Mouse (Mus musculus) large intestine, adult 2 months (tissue): ENCODE results near the gene Prlr. TPM values are rescaled to one million over a fixed set of nuclear protein-coding genes. Genes with fewer than 3 reads are reported as not detected.

Experiments used
- DNase-seq: peaks from one replicate; pipeline ENCODE4 v3.0.0-alpha.2; 2012; ENCODE audit warnings: low read depth, low spot score
- WGBS: fragments of 180-500 bp; shearing (Covaris S2); methylation state at CpG from one replicate; pipeline ENCODE4 v1.1.7; 2018; 5-methylcytosine and 5-hydroxymethylcytosine counted together
- polyA plus RNA-seq: library from polyadenylated mRNA; depleted of rRNA; stranded (reverse); fragments of >200 nt; gene quantifications from 2 replicates; pipeline ENCODE4 v1.2.3, GENCODE M21; 2012

Gene Prlr
- polyA plus RNA-seq, 1 experiment: 18.2 TPM

GRCm38 (mm10) chr15:10225701-10226100 is 48.7 kb downstream of the Prlr start:
- 19% methylated on average over 4 of the region's 4 CpGs for WGBS
- peak; percentile 36 for DNase-seq

- WGBS: 29% methylated on average over 2 of the region's 2 CpGs
- DNase-seq: no peak
Observed at GRCm38 (mm10) chr15:10228636-10229035, 51.6 kb downstream of the Prlr start.

DNA sequence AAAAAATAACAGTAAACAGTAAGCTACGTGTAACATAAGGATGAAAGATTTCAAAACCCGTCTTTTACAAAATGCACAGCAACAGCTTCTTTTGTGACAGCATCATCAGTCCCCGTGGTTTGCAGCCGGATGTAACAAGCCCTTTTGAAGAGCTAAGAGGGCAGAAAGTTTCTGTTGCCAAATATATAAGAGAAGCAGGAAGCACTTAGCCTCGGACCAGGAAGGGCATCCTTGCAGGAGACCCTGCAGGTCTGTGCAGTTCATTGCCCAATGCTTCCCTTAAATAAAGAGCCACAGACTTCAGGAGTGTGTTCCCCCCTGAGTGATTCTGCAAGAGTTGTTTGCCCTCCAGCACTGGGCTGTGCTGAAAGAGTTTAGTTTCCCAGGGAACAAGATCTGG is 58.9 kb downstream of the Prlr start:
- 75% methylated on average over 5 of the region's 5 CpGs for WGBS
- DNase-seq: no peak

DNA sequence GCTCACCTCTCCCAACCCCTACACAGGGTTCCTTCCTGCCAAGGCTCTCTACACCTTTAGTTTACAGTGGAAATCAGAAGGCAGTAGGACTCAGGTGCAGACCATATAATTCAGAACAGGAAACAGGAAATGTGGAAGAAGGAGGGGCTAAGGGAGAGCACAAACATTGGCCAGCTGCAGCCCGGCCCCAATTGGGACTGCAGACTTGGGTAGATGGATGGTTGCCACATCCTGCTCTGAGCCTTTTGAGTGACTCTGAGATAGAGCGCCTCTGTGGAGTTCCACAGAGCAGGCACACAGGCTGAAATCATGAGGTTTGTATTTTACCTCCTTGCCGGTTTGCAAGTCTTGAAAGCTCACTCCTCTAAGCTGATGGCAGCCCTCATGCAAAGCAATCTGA is 59.8 kb downstream of the Prlr start:
- 58% methylated on average over 3 of the region's 3 CpGs for WGBS
- no peak for DNase-seq

DNA sequence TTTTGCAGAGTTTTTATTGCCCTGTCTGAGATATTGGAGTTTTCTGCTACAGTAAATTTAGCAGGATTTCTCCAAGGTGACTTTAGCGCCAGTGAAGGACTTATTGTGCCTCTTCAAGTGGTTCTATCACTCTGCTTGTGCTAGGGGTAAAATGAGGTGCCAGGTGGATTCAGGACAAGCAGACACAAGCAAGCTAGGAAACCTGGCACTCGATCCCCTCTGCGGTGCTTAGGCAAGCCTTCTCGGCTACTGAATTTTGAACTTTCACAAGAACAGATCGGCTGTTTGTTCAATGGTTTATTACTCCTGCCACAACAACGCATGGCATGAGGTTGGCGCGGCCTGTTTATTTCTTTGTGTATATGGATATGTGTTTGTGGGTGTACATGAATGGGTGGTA is 61.4 kb downstream of the Prlr start:
- WGBS: 45% methylated on average over 8 of the region's 8 CpGs
- DNase-seq: no peak

DNA sequence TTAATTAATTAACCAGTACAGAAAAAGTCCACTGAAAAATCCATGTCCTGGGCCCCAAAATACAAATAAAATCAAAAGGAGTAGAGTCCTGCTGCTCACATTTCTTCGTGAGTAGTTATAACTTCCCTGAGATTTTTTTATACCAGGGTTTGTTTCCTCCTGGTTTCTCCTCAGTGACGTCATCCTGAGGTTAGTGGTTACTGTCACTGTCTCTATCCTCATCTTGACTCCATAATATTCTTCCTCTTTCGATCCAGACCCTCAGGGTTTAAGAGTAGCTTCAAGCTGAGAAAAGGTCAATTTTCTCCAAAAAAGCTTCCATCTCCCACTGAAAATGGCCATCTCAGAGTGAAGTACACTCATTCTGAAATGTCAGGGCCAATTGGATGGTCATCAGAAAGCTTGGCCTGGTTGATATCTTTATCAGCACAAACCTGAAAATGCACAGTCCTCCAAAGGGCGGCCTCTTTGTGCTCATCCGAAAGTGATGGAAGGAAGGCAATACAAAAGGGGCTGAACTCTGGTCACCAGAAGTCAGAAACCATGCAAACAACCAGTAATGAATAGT is 63.3 kb downstream of the Prlr start:
- no peak for DNase-seq
- 89% methylated on average over 5 of the region's 5 CpGs for WGBS

DNA sequence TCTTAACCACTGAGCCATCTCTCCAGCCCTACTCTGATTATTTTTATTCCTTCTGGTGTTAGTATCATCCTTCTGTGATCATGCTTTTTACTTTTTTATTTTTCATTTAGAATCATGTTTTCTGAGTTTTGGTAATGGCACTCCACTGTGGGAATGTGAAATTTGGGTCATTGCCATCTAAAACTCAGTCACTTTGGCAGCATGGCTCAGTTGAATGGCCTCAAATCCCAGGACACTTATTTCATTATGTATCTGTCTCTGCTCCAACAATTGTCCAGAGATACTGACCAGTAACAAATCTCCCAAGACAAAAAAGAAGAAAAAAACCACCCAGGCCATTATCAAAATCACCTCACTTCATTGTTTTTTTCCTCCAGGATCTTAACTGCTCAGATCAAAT is 65.2 kb downstream of the Prlr start:
- no peak for DNase-seq

DNA sequence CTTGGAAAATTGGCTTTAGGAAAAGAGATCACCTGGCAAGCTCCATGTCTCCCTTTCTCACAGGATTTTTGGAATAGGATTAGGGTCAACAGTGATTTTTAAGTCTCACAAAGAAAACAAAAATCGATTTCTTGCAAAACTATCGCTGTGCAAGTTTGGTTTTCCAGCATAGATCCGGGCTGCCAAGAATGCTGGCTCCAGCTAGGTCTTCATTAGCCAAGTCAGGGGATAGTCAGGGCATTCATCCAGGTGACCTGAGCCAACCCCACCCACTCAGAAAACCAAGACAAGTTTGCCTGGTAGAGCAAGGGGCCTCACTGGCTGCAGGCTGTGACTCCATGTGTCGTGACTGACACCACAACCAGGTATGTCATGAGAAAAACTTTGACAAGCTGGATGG is 72.2 kb downstream of the Prlr start:
- WGBS: 82% methylated on average over 4 of the region's 4 CpGs
- no peak for DNase-seq

- 45% methylated on average over 6 of the region's 6 CpGs for WGBS
- DNase-seq: no peak
Observed at GRCm38 (mm10) chr15:10250784-10251183, 73.7 kb downstream of the Prlr start.

- WGBS: 73% methylated on average over 1 of the region's 1 CpGs
- no peak for DNase-seq
Observed at GRCm38 (mm10) chr15:10252526-10252925, 75.5 kb downstream of the Prlr start.

GRCm38 (mm10) chr15:10262219-10262618 is 85.2 kb downstream of the Prlr start:
- 97% methylated on average over 2 of the region's 2 CpGs for WGBS
- DNase-seq: no peak

- DNase-seq: no peak
- WGBS: 88% methylated on average over 1 of the region's 1 CpGs
Observed at GRCm38 (mm10) chr15:10262641-10263040, 85.6 kb downstream of the Prlr start.

- 25% methylated on average over 3 of the region's 3 CpGs for WGBS
- DNase-seq: no peak
Observed at GRCm38 (mm10) chr15:10263420-10263819, 86.4 kb downstream of the Prlr start.

GRCm38 (mm10) chr15:10264885-10265284 is 87.8 kb downstream of the Prlr start:
- WGBS: 87% methylated on average over 5 of the region's 5 CpGs
- no peak for DNase-seq

DNA sequence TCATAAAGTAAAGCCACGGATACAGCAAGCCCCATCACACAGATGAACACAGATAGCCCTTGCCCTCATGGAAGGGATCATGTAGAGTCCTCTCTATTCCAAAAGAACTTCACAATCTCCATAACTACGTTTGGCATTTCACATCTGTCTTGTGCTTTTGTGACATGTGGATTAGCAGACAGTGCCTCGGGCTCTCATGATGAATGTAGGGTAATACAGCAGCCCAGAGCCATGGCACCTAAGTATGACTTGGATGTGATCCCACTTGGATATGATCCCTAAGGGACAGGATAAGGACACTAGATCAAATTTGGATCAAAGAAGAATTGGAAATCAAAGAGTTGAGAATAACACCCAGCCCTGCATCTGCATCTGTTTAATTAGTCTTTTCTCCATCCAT is 90.2 kb downstream of the Prlr start:
- 28% methylated on average over 3 of the region's 3 CpGs for WGBS
- DNase-seq: no peak

GRCm38 (mm10) chr15:10276386-10276785 is 99.3 kb downstream of the Prlr start:
- DNase-seq: no peak

- 80% methylated on average over 4 of the region's 4 CpGs for WGBS
- no peak for DNase-seq
Observed at GRCm38 (mm10) chr15:10277461-10277860, 100.4 kb downstream of the Prlr start.

GRCm38 (mm10) chr15:10281546-10281945 is 104.5 kb downstream of the Prlr start:
- no peak for DNase-seq
- WGBS: 75% methylated on average over 5 of the region's 5 CpGs

DNA sequence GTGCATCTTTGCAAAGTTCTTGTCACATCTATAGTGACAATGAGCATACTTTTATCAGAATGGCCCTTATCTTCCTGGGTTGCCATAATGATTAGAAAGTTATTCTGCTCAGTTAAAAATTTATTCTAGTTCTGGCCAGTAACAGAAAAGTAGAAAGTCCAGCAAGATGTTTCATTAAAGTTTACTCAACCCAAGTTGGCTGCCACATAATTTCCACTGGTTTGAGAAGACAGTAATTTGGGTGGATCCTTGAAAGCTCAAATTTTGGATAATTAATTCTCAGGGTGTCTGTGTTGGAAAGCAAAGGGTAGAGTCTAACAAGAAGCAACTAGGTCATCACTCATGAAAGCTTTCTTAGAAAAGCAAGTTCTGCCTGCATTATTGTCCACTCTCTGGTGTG is 106.6 kb downstream of the Prlr start:
- no peak for DNase-seq

- WGBS: 70% methylated on average over 1 of the region's 1 CpGs
- no peak for DNase-seq
Observed at GRCm38 (mm10) chr15:10296570-10296969, 119.5 kb downstream of the Prlr start.

DNA sequence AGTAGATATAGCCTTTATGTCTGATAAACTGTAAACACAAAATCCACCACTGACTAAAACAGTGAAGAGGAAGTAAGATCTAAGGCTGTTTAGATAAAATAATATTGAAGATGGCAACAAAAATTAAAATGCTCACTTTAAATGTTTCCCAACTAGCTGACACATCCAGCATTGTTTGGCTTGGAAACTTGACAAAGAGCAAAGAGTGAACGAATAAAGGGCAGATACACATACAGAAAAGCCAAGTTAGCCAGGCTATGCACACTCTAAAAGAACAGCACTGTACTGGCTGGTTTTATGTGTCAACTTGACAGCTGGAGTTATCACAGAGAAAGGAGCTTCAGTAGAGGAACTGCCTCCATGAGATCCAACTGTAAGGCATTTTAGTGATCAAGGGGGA is 121.0 kb downstream of the Prlr start:
- 25% methylated on average over 1 of the region's 1 CpGs for WGBS
- DNase-seq: no peak

DNA sequence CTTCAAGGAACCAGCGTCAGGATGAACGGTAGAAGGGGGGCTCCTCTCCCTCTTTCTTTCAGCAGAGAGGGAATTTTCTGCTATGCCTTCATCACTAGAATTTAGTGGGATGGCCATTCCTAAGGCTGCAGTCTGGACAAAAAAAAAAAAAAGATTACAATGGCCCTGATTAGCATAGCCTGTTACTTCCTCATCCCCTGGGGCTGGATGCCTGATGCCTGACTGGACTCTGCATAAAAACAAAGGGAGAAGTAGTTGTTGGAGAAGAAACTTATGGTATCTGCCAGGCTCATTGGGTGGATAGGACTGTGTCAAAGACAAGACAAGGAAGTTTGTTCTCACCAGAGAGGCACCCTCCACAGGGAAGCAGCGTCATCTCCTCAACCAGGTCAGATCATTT is 122.4 kb downstream of the Prlr start:
- WGBS: 86% methylated on average over 3 of the region's 3 CpGs
- DNase-seq: no peak
